Mouse (Mus musculus): ENCODE data around the gene Cers5. TPM values are rescaled to one million over a fixed set of nuclear protein-coding genes. Genes with fewer than 3 reads are reported as not detected.
"Not testable (repeated sequence)": the region's sequence is repeated elsewhere in the genome, so short reads cannot be mapped to it uniquely, and the experiment has no call there.

The Cers5 gene
- polyA plus RNA-seq, 1 experiment from 2014 or later: 73.3 TPM

- no peak for ATAC-seq (ENCODE audit: low read depth)
- peaks cover 20% of the 10 kb centered on the region for H3K36me3 ChIP-seq (ENCODE audit: control insufficient read depth, insufficient read depth, low read length)
- 95% methylated on average over 3 of the region's 4 CpGs for whole genome bisulfite sequencing
Observed at GRCm38 (mm10) chr15:99729056-99729783, 43.5 kb downstream of the Cers5 start.

GRCm38 (mm10) chr15:99728211-99728610 lies 44.5 kb downstream of the Cers5 start:
- H3K36me3 ChIP-seq (ENCODE audit: control insufficient read depth, insufficient read depth, low read length): peaks cover 18% of the 10 kb centered on the region
- H3K4me3 ChIP-seq (ENCODE audit: low read length): no peak overlapping the region
- WGBS: 92% methylated on average over 5 of the region's 5 CpGs
- no peak overlapping the region for H3K9ac ChIP-seq (ENCODE audit: low read length)
- H3K27ac ChIP-seq (ENCODE audit: low read length): no peak overlapping the region
- no peak overlapping the region for H3K4me2 ChIP-seq (ENCODE audit: low read depth, low read length)
- H3K27me3 ChIP-seq (ENCODE audit: control insufficient read depth, insufficient read depth, low read depth, low read length): no peaks in the 10 kb centered on the region
- peaks cover 6% of the 10 kb centered on the region for H3K9me3 ChIP-seq (ENCODE audit: control insufficient read depth, low read length)
- no peak for ATAC-seq (ENCODE audit: low read depth)
- peaks cover 22% of the 10 kb centered on the region for H3K4me1 ChIP-seq (replicated peaks; ENCODE audit: control insufficient read depth, insufficient read depth, low read length)

More at GRCm38 (mm10) chr15:99729056-99729783, 43.5 kb downstream of the Cers5 start:
- Histone ChIP-seq H3K4me3 (ENCODE audit: low read length) (no peak overlapping the region), H3K27ac (ENCODE audit: low read length) (no peak overlapping the region), H3K27me3 (ENCODE audit: control insufficient read depth, insufficient read depth, low read depth, low read length) (no peaks in the 10 kb centered on the region), H3K4me2 (ENCODE audit: low read depth, low read length) (no peak overlapping the region), H3K4me1 (replicated peaks; ENCODE audit: control insufficient read depth, insufficient read depth, low read length) (peaks cover 12% of the 10 kb centered on the region), H3K9me3 (ENCODE audit: control insufficient read depth, low read length) (peaks cover 6% of the 10 kb centered on the region), H3K9ac (ENCODE audit: low read length) (no peak overlapping the region)

- Histone ChIP-seq H3K4me1 (replicated peaks; ENCODE audit: control insufficient read depth, insufficient read depth, low read length) (peaks cover 27% of the 10 kb centered on the region), H3K27me3 (ENCODE audit: control insufficient read depth, insufficient read depth, low read depth, low read length) (no peaks in the 10 kb centered on the region), H3K36me3 (ENCODE audit: control insufficient read depth, insufficient read depth, low read length) (peaks cover 18% of the 10 kb centered on the region), H3K9me3 (ENCODE audit: control insufficient read depth, low read length) (peaks cover 6% of the 10 kb centered on the region), H3K4me2 (ENCODE audit: low read depth, low read length) (no peak overlapping the region), H3K9ac (ENCODE audit: low read length) (no peak overlapping the region), H3K4me3 (ENCODE audit: low read length) (no peak overlapping the region), H3K27ac (ENCODE audit: low read length) (no peak overlapping the region)
- WGBS: 97% methylated on average over 12 of the region's 12 CpGs
- ATAC-seq (ENCODE audit: low read depth): no peak
Observed at GRCm38 (mm10) chr15:99727525-99727924, 45.2 kb downstream of the Cers5 start.

GRCm38 (mm10) chr15:99727039-99727438 lies 45.6 kb downstream of the Cers5 start:
- H3K4me2 ChIP-seq (ENCODE audit: low read depth, low read length); H3K4me3 ChIP-seq (ENCODE audit: low read length); H3K9me3 ChIP-seq (ENCODE audit: control insufficient read depth, low read length); H3K9ac ChIP-seq (ENCODE audit: low read length); ATAC-seq (ENCODE audit: low read depth); H3K27me3 ChIP-seq (ENCODE audit: control insufficient read depth, insufficient read depth, low read depth, low read length); H3K27ac ChIP-seq (ENCODE audit: low read length): not testable (repeated sequence)
- H3K4me1 ChIP-seq (replicated peaks; ENCODE audit: control insufficient read depth, insufficient read depth, low read length): peaks cover 27% of the 10 kb centered on the region
- H3K36me3 ChIP-seq (ENCODE audit: control insufficient read depth, insufficient read depth, low read length): peaks cover 18% of the 10 kb centered on the region
- 88% methylated on average over 4 of the region's 5 CpGs for WGBS

- Histone ChIP-seq H3K36me3 (ENCODE audit: control insufficient read depth, insufficient read depth, low read length) (peaks cover 18% of the 10 kb centered on the region), H3K9me3 (ENCODE audit: control insufficient read depth, low read length) (peaks cover 6% of the 10 kb centered on the region), H3K4me1 (replicated peaks; ENCODE audit: control insufficient read depth, insufficient read depth, low read length) (peaks cover 27% of the 10 kb centered on the region), H3K27ac (ENCODE audit: low read length) (no peak overlapping the region), H3K4me3 (ENCODE audit: low read length) (peak overlapping the region; percentile 65), H3K27me3 (ENCODE audit: control insufficient read depth, insufficient read depth, low read depth, low read length) (no peaks in the 10 kb centered on the region), H3K9ac (ENCODE audit: low read length) (peak overlapping the region; percentile 82), H3K4me2 (ENCODE audit: low read depth, low read length) (peak overlapping the region; percentile 86)
- WGBS: 54% methylated on average over 2 of the region's 2 CpGs
- ATAC-seq (ENCODE audit: low read depth): no peak
Observed at GRCm38 (mm10) chr15:99726549-99726948, 46.1 kb downstream of the Cers5 start.

GRCm38 (mm10) chr15:99725341-99726155 lies 47.1 kb downstream of the Cers5 start, which contains the start of gene Cox14:
TSS of gene Cox14 (plus strand) at chr15:99725618.
- peaks cover 6% of the 10 kb centered on the region for H3K9me3 ChIP-seq (ENCODE audit: control insufficient read depth, low read length)
- peaks cover 27% of the 10 kb centered on the region for H3K4me1 ChIP-seq (replicated peaks; ENCODE audit: control insufficient read depth, insufficient read depth, low read length)
- under 1% methylated on average over 54 of the region's 68 CpGs for WGBS
- H3K27ac ChIP-seq (ENCODE audit: low read length): peak within 1 kb of the TSS; percentile 95
- no peaks in the 10 kb centered on the region for H3K27me3 ChIP-seq (ENCODE audit: control insufficient read depth, insufficient read depth, low read depth, low read length)
- ATAC-seq (ENCODE audit: low read depth): peak; percentile 94
- H3K4me3 ChIP-seq (ENCODE audit: low read length): peak within 1 kb of the TSS; percentile 65
- H3K4me2 ChIP-seq (ENCODE audit: low read depth, low read length): peak within 1 kb of the TSS; percentile 86
- peaks cover 18% of the 10 kb centered on the region for H3K36me3 ChIP-seq (ENCODE audit: control insufficient read depth, insufficient read depth, low read length)
- H3K9ac ChIP-seq (ENCODE audit: low read length): peak within 1 kb of the TSS; percentile 82

- no peaks in the 10 kb centered on the region for H3K27me3 ChIP-seq (ENCODE audit: control insufficient read depth, insufficient read depth, low read depth, low read length)
- H3K4me2 ChIP-seq (ENCODE audit: low read depth, low read length): peak overlapping the region; percentile 81
- peak overlapping the region; percentile 63 for H3K9ac ChIP-seq (ENCODE audit: low read length)
- ATAC-seq (ENCODE audit: low read depth): peak; percentile 39
- peaks cover 6% of the 10 kb centered on the region for H3K9me3 ChIP-seq (ENCODE audit: control insufficient read depth, low read length)
- WGBS: 7% methylated on average over 16 of the region's 16 CpGs
- H3K27ac ChIP-seq (ENCODE audit: low read length): peak overlapping the region; percentile 89
- peak overlapping the region; percentile 65 for H3K4me3 ChIP-seq (ENCODE audit: low read length)
- H3K36me3 ChIP-seq (ENCODE audit: control insufficient read depth, insufficient read depth, low read length): peaks cover 18% of the 10 kb centered on the region
- H3K4me1 ChIP-seq (replicated peaks; ENCODE audit: control insufficient read depth, insufficient read depth, low read length): peaks cover 27% of the 10 kb centered on the region
Observed at GRCm38 (mm10) chr15:99724292-99725021, 48.2 kb downstream of the Cers5 start.

GRCm38 (mm10) chr15:99723515-99724291 lies 49.0 kb downstream of the Cers5 start:
- Histone ChIP-seq H3K9ac (ENCODE audit: low read length) (peak overlapping the region; percentile 48), H3K4me3 (ENCODE audit: low read length) (0 out of 2 replicates have a peak overlapping the region, but pooled peaks have one; percentile 1)

More at GRCm38 (mm10) chr15:99723515-99724291, 49.0 kb downstream of the Cers5 start:
- WGBS: 17% methylated on average over 11 of the region's 11 CpGs
- H3K4me2 ChIP-seq (ENCODE audit: low read depth, low read length): peak overlapping the region; percentile 81
- H3K36me3 ChIP-seq (ENCODE audit: control insufficient read depth, insufficient read depth, low read length): peaks cover 13% of the 10 kb centered on the region
- H3K4me1 ChIP-seq (replicated peaks; ENCODE audit: control insufficient read depth, insufficient read depth, low read length): peaks cover 27% of the 10 kb centered on the region
- H3K27ac ChIP-seq (ENCODE audit: low read length): peak overlapping the region; percentile 89
- H3K27me3 ChIP-seq (ENCODE audit: control insufficient read depth, insufficient read depth, low read depth, low read length): no peaks in the 10 kb centered on the region
- 0 out of 2 replicates have a peak, but pooled peaks cover under 1% of the 10 kb centered on the region for H3K9me3 ChIP-seq (ENCODE audit: control insufficient read depth, low read length)
- peak; percentile 18; the same call in 1 of the 2 replicates for ATAC-seq (ENCODE audit: low read depth)
